Mouse (Mus musculus) intestine, embryonic 16.5 days (tissue): ENCODE measurements around the gene Abcb11. TPM values are rescaled to one million over a fixed set of nuclear protein-coding genes. Genes with fewer than 3 reads are reported as not detected.

Experiments
- ATAC-seq: fragments of 200-750 bp; cut with Nextera tagmentation; 2 replicates; pipeline ENCODE4 v1.8.0; 2017; ENCODE audit warnings: moderate TSS enrichment, moderate library complexity
- H3K27ac ChIP-seq: fragments of 300-500 bp; sonication (generic); 2 replicates; pipeline ENCODE4 v1.5.1; 2014; ENCODE audit warnings: mild to moderate bottlenecking, low read length
- H3K27me3 ChIP-seq: fragments of 300-500 bp; sonication (generic); replicated peaks from 2 replicates; pipeline ENCODE4 v1.6.1; 2014; ENCODE audit warnings: low read length, control low read depth, mixed read lengths; ENCODE audit not compliant: control insufficient read depth, insufficient read depth
- H3K36me3 ChIP-seq: fragments of 300-500 bp; sonication (generic); 2 replicates; pipeline ENCODE4 v1.6.1; 2014; ENCODE audit warnings: low read length, control low read depth; ENCODE audit not compliant: control insufficient read depth, insufficient read depth
- H3K4me1 ChIP-seq: fragments of 300-500 bp; sonication (generic); 2 replicates; pipeline ENCODE4 v1.6.1; 2014; ENCODE audit warnings: low read length, control low read depth, mixed read lengths; ENCODE audit not compliant: control insufficient read depth, insufficient read depth
- H3K4me2 ChIP-seq: fragments of 300-500 bp; sonication (generic); 2 replicates; pipeline ENCODE4 v1.6.1; 2014; ENCODE audit warnings: low read depth, low read length, control low read depth
- H3K4me3 ChIP-seq: fragments of 300-500 bp; sonication (generic); 2 replicates; pipeline ENCODE4 v1.5.1; 2014; ENCODE audit warnings: mild to moderate bottlenecking, low read length
- H3K9ac ChIP-seq: fragments of 300-500 bp; sonication (generic); 2 replicates; pipeline ENCODE4 v1.6.1; 2014; ENCODE audit warnings: low read depth, low read length
- H3K9me3 ChIP-seq: fragments of 300-500 bp; sonication (generic); 2 replicates; pipeline ENCODE4 v1.6.1; 2016; ENCODE audit warnings: low read length, control low read depth; ENCODE audit not compliant: control insufficient read depth
- WGBS: fragments of 180-500 bp; shearing (Covaris S2); extraction: QIAGEN DNeasy Blood & Tissue Kit; methylation state at CpG from one replicate; pipeline ENCODE4 v1.1.7; 2014; 5-methylcytosine and 5-hydroxymethylcytosine counted together
- polyA plus RNA-seq: library from polyadenylated mRNA; unstranded; fragments of >200 nt; fragmentation: Nextera tagmentation; extraction: Ambion mirVana; gene quantifications from 2 replicates; pipeline ENCODE4 v1.2.1, GENCODE M21; 2015

Gene Abcb11
- polyA plus RNA-seq, result 4.0 and 11.4 TPM in 2 replicates

GRCm38 (mm10) chr2:69342496-69343221, at the start of gene Abcb11:
Gene Abcb11, minus strand, starts transcription at chr2:69342616.
- H3K4me1 ChIP-seq, result no peaks in the 10 kb centered on the region
- no peaks in the 10 kb centered on the region for H3K27me3 ChIP-seq
- H3K9ac ChIP-seq, result no peak within 1 kb of the TSS
- H3K36me3 ChIP-seq, result no peaks in the 10 kb centered on the region
- peak; percentile 73 for ATAC-seq
- H3K9me3 ChIP-seq, result no peaks in the 10 kb centered on the region
- H3K4me3 ChIP-seq, result no peak within 1 kb of the TSS
- 77% methylated on average over 9 of the region's 9 CpGs for WGBS
- no peak within 1 kb of the TSS for H3K4me2 ChIP-seq
- no peak within 1 kb of the TSS for H3K27ac ChIP-seq

DNA sequence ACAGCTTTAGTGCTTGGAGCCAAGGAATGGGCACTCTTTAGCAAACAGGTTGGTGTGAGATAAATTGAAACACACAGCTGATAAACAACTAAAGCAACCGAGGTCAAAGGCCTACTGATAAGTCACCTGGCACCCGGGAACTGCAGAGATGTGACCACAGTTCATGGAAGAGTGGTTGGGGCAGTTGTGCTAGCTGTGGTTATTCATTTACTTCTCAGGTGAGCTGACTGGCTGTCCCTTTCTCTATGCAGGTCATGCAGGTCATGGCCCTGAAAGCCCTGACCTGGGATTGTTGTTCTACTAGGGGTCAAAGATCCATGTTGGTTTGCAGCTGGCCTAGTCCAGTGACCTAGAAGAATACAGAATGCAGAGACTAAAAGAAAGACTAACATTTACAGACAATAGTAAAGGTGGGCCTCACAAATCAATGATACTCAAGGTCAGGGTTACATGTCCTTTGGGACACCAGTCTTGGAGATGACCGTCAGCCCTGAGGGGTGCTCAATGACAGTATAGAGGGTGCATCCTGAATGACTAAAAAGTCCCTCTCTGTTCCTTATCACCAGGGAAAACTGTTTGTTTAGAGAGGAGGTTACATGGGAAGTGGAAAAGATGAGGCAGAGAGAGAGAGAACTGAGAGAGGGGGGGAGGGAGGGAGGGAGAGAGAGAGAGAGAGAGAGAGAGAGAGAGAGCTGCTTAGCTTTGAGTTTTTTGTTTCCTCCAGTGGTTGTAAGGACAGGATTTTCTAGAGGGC, 43.9 kb upstream of the Abcb11 start:
- WGBS, result 44% methylated on average over 3 of the region's 3 CpGs

GRCm38 (mm10) chr2:69382838-69383237, 40.4 kb upstream of the Abcb11 start:
- no peaks in the 10 kb centered on the region for H3K27me3 ChIP-seq
- no peak overlapping the region for H3K4me2 ChIP-seq
- no peak overlapping the region for H3K9ac ChIP-seq
- H3K4me3 ChIP-seq, result no peak overlapping the region
- WGBS, result 64% methylated on average over 5 of the region's 5 CpGs
- no peaks in the 10 kb centered on the region for H3K36me3 ChIP-seq
- H3K27ac ChIP-seq, result no peak overlapping the region
- no peak for ATAC-seq
- H3K4me1 ChIP-seq, result peaks cover 4% of the 10 kb centered on the region; the same call in 1 of the 2 replicates
- no peaks in the 10 kb centered on the region for H3K9me3 ChIP-seq

More for the DNA sequence above, 43.9 kb upstream of the Abcb11 start:
- Histone ChIP-seq H3K9me3 (no peaks in the 10 kb centered on the region), H3K4me3 (no peak overlapping the region), H3K36me3 (no peaks in the 10 kb centered on the region), H3K27me3 (no peaks in the 10 kb centered on the region), H3K27ac (peak overlapping the region; percentile 41), H3K4me2 (no peak overlapping the region), H3K4me1 (no peaks in the 10 kb centered on the region), H3K9ac (no peak overlapping the region)
- peak; percentile 95 for ATAC-seq

DNA sequence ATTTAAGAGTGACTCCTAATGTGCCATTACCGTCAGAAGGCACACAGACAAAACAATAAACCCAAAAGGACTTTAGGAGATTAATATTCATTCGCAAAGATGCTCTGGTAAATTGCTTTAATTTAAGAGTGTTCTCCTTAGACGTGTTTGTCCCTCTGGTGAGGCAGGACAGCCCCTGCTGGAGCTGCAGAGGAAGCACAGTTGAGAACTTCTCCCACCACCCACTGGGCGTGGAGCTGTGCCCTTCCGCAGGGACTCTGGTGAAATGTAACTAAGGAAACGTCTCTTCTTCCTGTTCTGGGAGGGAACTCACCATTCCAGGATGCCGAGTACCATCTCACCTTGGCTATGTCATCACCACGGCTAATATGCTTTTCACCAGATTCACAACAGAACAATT, 39.3 kb upstream of the Abcb11 start:
- ATAC-seq, result no peak
- no peak overlapping the region for H3K4me3 ChIP-seq
- no peaks in the 10 kb centered on the region for H3K36me3 ChIP-seq
- peaks cover 4% of the 10 kb centered on the region; the same call in 1 of the 2 replicates for H3K4me1 ChIP-seq
- no peak overlapping the region for H3K4me2 ChIP-seq
- H3K9me3 ChIP-seq, result no peaks in the 10 kb centered on the region
- no peaks in the 10 kb centered on the region for H3K27me3 ChIP-seq
- no peak overlapping the region for H3K27ac ChIP-seq
- no peak overlapping the region for H3K9ac ChIP-seq
- 48% methylated on average over 8 of the region's 8 CpGs for WGBS

GRCm38 (mm10) chr2:69380281-69380680, 37.9 kb upstream of the Abcb11 start, which contains the start of gene Dhrs9:
Gene Dhrs9, plus strand, starts transcription at chr2:69380445.
- peaks cover 4% of the 10 kb centered on the region; the same call in 1 of the 2 replicates for H3K4me1 ChIP-seq
- H3K27ac ChIP-seq, result peak within 1 kb of the TSS; percentile 75
- WGBS, result 46% methylated on average over 13 of the region's 13 CpGs
- ATAC-seq, result peak; percentile 93
- peak within 1 kb of the TSS; percentile 25 for H3K4me3 ChIP-seq
- H3K4me2 ChIP-seq, result peak within 1 kb of the TSS; percentile 19; the same call in 1 of the 2 replicates
- H3K27me3 ChIP-seq, result no peaks in the 10 kb centered on the region
- no peak within 1 kb of the TSS for H3K9ac ChIP-seq
- no peaks in the 10 kb centered on the region for H3K9me3 ChIP-seq
- no peaks in the 10 kb centered on the region for H3K36me3 ChIP-seq

DNA sequence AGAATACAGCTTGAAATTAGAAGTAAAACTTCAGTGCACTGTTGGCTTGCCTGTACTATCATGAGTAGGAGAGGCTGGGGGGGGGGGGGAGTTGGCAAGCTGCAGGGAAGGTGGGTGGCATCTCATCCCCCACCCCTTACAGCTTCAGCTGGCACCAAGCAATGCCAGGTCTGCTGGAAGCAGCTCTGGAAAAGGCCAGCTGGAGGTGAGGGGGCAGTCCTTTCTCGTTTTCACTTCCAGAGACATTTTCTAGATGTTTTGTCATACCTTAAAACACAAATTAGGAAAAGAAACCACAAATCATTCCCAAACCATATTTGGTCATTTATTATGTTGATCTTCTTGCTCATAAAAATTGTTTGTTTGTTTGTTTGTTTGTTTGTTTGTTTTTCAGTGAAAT, 37.4 kb upstream of the Abcb11 start:
- Histone ChIP-seq H3K4me1 (peaks cover 4% of the 10 kb centered on the region; the same call in 1 of the 2 replicates), H3K4me3 (no peak overlapping the region), H3K36me3 (no peaks in the 10 kb centered on the region), H3K9ac (no peak overlapping the region), H3K27me3 (no peaks in the 10 kb centered on the region), H3K9me3 (no peaks in the 10 kb centered on the region), H3K27ac (no peak overlapping the region), H3K4me2 (no peak overlapping the region)
- WGBS, result 63% methylated on average over 1 of the region's 1 CpGs
- no peak for ATAC-seq

DNA sequence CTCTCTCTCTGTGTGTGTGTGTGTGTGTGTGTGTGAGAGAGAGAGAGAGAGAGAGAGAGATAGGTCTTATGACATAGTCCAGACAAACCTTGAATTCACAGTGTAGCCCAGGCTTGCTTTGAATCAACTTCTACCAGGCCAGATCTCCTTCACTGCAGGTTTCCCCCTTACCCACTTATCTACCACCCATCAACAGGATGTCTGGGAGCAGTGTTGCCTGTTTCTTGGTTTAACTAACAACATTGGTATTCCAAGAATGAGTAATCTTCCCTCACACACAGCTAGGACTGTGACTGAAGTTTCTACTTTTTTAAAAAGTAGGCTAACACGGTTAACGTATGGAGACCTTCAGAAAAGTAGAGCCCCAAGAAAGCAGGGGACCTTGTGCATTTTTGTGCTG, 34.4 kb upstream of the Abcb11 start:
- Histone ChIP-seq H3K9me3 (no peaks in the 10 kb centered on the region), H3K4me3 (no peak overlapping the region), H3K36me3 (no peaks in the 10 kb centered on the region), H3K27me3 (no peaks in the 10 kb centered on the region), H3K4me2 (no peak overlapping the region), H3K4me1 (peaks cover 4% of the 10 kb centered on the region; the same call in 1 of the 2 replicates), H3K9ac (no peak overlapping the region), H3K27ac (no peak overlapping the region)
- WGBS, result 60% methylated on average over 2 of the region's 2 CpGs
- ATAC-seq, result no peak

- Histone ChIP-seq H3K9ac (no peak overlapping the region), H3K4me3 (no peak overlapping the region), H3K9me3 (no peaks in the 10 kb centered on the region), H3K27ac (no peak overlapping the region), H3K4me2 (no peak overlapping the region), H3K36me3 (no peaks in the 10 kb centered on the region), H3K27me3 (no peaks in the 10 kb centered on the region), H3K4me1 (no peaks in the 10 kb centered on the region)
- no peak for ATAC-seq
- WGBS, result 96% methylated on average over 1 of the region's 1 CpGs
These were observed 22.9 kb upstream of the Abcb11 start for GRCm38 (mm10) chr2:69365275-69365674.

- Histone ChIP-seq H3K4me2 (no peak overlapping the region), H3K4me1 (no peaks in the 10 kb centered on the region), H3K9me3 (no peaks in the 10 kb centered on the region), H3K27ac (no peak overlapping the region), H3K27me3 (no peaks in the 10 kb centered on the region), H3K4me3 (no peak overlapping the region), H3K36me3 (no peaks in the 10 kb centered on the region), H3K9ac (no peak overlapping the region)
- ATAC-seq, result no peak
- 85% methylated on average over 2 of the region's 2 CpGs for WGBS
These were observed 22.4 kb upstream of the Abcb11 start for GRCm38 (mm10) chr2:69364831-69365230.
